Mouse (Mus musculus) cerebellum, adult 2 months (tissue): ENCODE measurements around the gene Adamts18. TPM values are rescaled to one million over a fixed set of nuclear protein-coding genes. Genes with fewer than 3 reads are reported as not detected.

Experiments used
- DNase-seq, 2 experiments: peaks; one replicate each; pipeline ENCODE4 v3.0.0; 2021
- H3K27ac ChIP-seq: fragments of 200-500 bp; 2 replicates; pipeline ENCODE4 v1.5.1; 2012; ENCODE audit warnings: low read length, control low read depth, inconsistent platforms; ENCODE audit not compliant: insufficient read depth
- H3K27me3 ChIP-seq: fragments of 200-500 bp; 2 replicates; pipeline ENCODE4 v1.6.1; 2012; ENCODE audit warnings: inconsistent platforms, mild to moderate bottlenecking, low read length, moderate library complexity; ENCODE audit not compliant: control insufficient read depth, insufficient read depth
- H3K4me1 ChIP-seq: fragments of 200-500 bp; 2 replicates; pipeline ENCODE4 v1.6.1; 2011; ENCODE audit warnings: low read length; ENCODE audit not compliant: control insufficient read depth, insufficient read depth
- H3K4me3 ChIP-seq: fragments of 200-500 bp; replicated peaks from 2 replicates; pipeline ENCODE3; 2011; ENCODE audit warnings: mild to moderate bottlenecking, low read depth, low read length, control low read depth; ENCODE audit not compliant: insufficient read depth
- CTCF ChIP-seq: fragments of 200-500 bp; IDR thresholded peaks from 2 replicates; pipeline ENCODE4 v1.5.1; 2011; ENCODE audit warnings: low read depth, mild to moderate bottlenecking, control low read depth, low read length, moderate library complexity, borderline replicate concordance; ENCODE audit not compliant: insufficient read depth
- POLR2A ChIP-seq: fragments of 200-500 bp; IDR thresholded peaks from 2 replicates; pipeline ENCODE4 v1.6.1; 2011; ENCODE audit warnings: low read length, control low read depth, borderline replicate concordance; ENCODE audit not compliant: insufficient read depth
- WGBS: fragments of 180-500 bp; shearing (Covaris S2); methylation state at CpG from one replicate; pipeline ENCODE4 v1.1.7; 2018; 5-methylcytosine and 5-hydroxymethylcytosine counted together
- polyA plus RNA-seq: library from polyadenylated mRNA; depleted of rRNA; stranded (reverse); fragments of >200 nt; gene quantifications from 2 replicates; pipeline ENCODE4 v1.2.3, GENCODE M21; 2012; rRNA removed

Gene Adamts18
- 9.6 and 12.3 TPM in 2 replicates for polyA plus RNA-seq

DNA sequence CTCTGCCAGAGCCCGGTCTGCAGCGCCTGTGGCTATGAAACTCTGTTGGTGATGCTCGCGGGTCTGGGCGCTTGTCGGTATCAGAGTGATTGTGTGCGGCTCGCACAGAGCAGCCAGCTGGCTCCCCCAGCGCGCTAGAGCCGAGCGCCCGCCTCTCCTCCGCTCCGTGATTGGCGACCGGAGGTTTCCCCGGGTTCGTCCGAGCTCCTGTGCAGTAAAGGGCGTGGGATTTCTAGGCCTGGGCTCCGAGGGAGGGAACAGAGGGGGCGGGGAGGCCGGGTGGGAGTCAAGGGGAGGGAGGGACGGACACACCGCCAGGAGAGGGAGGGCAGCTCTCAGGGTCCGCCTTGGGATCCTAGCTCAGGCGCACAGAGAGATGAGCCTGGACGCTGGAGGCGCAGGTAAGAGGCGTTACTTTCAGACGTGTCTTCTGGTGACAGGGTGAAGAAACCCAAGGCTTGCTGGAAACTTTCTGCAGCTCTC is at the start of gene Adamts18:
Adamts18 (minus strand) TSS at position 86 of the 483 bp plus-strand sequence.
- H3K27me3 ChIP-seq = no peaks in the 10 kb centered on the region
- WGBS = under 1% methylated on average over 32 of the region's 32 CpGs
- H3K4me3 ChIP-seq = peak within 1 kb of the TSS; percentile 82
- peaks cover 4% of the 10 kb centered on the region; the same call in 1 of the 2 replicates for H3K4me1 ChIP-seq
- TF ChIP-seq CTCF = no peak
- TF ChIP-seq POLR2A = peak; percentile 58; the same call in 1 of the 2 replicates
- H3K27ac ChIP-seq = peak within 1 kb of the TSS; percentile 91
- DNase-seq = peak; percentile 79 to 81

DNA sequence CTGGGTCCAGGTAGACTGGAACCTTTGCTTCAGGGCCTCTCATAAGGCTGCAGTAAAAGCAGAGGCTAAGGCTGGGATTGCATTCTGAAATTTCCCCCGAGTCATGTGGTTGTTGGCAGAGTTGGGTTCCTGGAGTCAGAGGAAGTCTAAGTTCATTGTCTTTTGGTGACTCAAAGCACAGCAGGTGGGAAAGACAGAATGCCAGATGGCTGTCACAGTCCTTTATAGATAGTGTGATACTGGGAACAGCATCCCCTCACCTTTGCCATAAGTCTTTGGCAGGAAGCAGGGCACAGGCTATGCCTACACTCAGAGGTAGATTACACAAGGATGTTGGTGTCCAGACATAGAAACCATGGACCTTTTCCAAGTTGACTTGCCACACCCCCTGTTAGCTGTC is 47.9 kb upstream of the Adamts18 start:
- WGBS = 10% methylated on average over 1 of the region's 1 CpGs
- Histone ChIP-seq H3K4me1 (no peaks in the 10 kb centered on the region; the same call in 1 of the 2 replicates), H3K27me3 (no peaks in the 10 kb centered on the region), H3K4me3 (no peak overlapping the region), H3K27ac (no peak overlapping the region)
- peak; percentile 49 to 81 for DNase-seq
- TF ChIP-seq POLR2A (no peak), CTCF (no peak)

DNA sequence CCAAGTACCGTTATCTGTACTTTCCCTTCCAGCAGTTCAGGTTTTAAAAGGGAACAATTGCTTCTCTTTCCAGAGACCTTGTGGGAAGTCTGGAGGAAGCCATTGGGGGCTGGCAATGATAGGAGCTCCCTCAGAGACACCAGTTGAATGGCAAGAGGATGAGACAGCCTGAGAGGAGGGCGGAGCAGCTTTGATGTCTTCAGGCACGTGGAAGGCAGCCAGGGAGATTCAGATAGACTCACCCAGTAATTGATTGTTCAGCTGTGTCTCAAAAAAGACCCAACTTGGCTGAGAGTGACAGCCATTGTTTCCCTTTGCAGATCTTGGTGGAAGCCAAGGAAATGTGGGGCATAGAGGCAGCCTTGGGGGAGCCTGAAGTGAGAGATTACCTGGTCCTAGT is 42.8 kb upstream of the Adamts18 start:
- DNase-seq = no peak
- no peak overlapping the region for H3K27ac ChIP-seq
- no peak overlapping the region for H3K4me3 ChIP-seq
- peaks cover 4% of the 10 kb centered on the region; the same call in 1 of the 2 replicates for H3K4me1 ChIP-seq
- no peaks in the 10 kb centered on the region for H3K27me3 ChIP-seq
- 81% methylated on average over 3 of the region's 3 CpGs for WGBS
- TF ChIP-seq POLR2A (no peak), CTCF (no peak)

DNA sequence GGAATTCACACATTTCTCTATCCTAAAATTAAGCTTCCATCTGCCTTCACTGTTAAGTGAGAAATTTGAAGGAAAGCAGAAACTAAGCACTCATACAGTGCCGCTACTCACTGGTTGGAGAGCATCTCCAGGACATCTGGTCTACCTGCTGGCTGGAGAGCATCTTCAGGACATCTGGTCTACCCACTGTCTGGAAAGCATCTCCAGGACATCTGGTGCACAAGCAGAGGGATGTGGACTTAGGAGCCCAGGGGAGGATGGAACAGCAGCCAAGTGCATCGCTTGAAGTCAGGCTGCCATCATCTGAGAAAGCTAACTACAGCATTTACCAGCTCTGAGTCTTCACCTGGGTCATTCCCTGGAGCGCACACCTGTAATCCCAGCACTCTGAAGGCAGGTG is 38.0 kb upstream of the Adamts18 start:
- no peak overlapping the region for H3K27ac ChIP-seq
- peaks cover 23% of the 10 kb centered on the region for H3K4me1 ChIP-seq
- no peak for TF ChIP-seq POLR2A
- TF ChIP-seq CTCF = no peak
- WGBS = 88% methylated on average over 3 of the region's 3 CpGs
- no peak for DNase-seq
- H3K4me3 ChIP-seq = no peak overlapping the region
- no peaks in the 10 kb centered on the region for H3K27me3 ChIP-seq

DNA sequence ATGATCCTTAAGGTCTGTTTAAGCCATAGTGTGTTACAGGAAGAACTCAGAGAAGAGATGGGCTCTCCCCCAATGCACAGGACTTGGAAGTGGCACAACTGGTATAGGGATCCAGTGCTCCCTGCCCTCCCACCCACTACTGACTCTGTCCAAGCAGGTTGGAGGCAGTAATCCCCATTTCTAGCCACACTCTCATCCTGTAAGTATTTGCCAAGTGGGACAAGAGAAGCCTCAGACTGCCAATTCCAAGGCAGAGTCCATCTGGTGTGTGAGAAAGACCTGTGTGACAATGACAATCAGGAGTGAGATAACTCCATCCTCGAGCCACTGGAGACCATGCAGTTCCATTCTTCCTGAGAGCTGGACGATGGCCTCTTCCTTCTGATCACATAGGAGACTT is 36.6 kb upstream of the Adamts18 start:
- DNase-seq = peak; percentile 81 to 96
- H3K27ac ChIP-seq = peak overlapping the region; percentile 53; the same call in 1 of the 2 replicates
- H3K4me1 ChIP-seq = peaks cover 23% of the 10 kb centered on the region
- no peak for TF ChIP-seq POLR2A
- no peak for TF ChIP-seq CTCF
- no peak overlapping the region for H3K4me3 ChIP-seq
- WGBS = 6% methylated on average over 2 of the region's 2 CpGs
- no peaks in the 10 kb centered on the region for H3K27me3 ChIP-seq

DNA sequence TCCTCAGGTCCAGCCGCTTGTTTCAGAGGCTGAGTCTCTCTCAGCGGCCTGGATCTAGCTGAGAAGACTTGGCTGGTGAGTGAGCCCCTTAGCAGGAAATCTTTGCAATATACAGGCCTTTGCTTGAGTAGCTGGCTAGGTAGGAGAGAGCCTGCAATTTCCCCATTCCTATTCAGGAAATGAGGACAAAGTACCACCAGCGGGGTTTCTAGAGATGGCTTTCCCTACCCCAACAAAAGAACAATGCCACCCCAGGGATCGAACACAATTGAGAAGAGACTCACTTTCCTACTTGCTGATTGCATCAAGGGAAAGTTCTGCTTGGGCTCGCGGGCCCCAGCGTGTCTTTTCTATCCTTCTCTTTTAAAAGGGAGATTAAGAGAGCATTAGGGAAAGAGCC is 35.5 kb upstream of the Adamts18 start:
- H3K27me3 ChIP-seq = no peaks in the 10 kb centered on the region
- H3K4me3 ChIP-seq = no peak overlapping the region
- DNase-seq = no peak
- TF ChIP-seq POLR2A = no peak
- TF ChIP-seq CTCF = no peak
- H3K27ac ChIP-seq = no peak overlapping the region
- WGBS = 73% methylated on average over 7 of the region's 7 CpGs
- peaks cover 23% of the 10 kb centered on the region for H3K4me1 ChIP-seq

DNA sequence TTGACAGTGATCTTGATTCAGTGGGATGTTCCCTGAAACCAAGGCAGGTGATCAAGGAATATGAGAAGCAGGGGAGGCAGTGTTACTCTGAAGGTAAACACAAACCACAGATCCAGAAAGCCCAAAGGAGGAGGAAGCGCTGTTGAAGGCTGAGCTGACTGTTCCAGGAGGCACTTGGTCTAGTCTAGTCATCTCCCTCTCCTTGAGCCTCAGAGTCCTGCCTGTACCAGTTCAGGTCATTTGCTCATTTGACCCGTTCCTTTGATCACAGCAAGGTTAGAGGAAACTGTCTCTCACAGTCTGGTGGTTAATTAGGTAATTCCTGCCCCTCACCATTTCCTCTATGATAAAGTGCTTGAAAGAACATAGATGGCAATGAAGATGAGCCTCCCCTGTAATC is 34.0 kb upstream of the Adamts18 start:
- DNase-seq = no peak
- H3K4me3 ChIP-seq = no peak overlapping the region
- whole genome bisulfite sequencing = 84% methylated on average over 2 of the region's 2 CpGs
- H3K27me3 ChIP-seq = no peaks in the 10 kb centered on the region
- H3K27ac ChIP-seq = no peak overlapping the region
- TF ChIP-seq POLR2A = no peak
- no peak for TF ChIP-seq CTCF
- H3K4me1 ChIP-seq = peaks cover 23% of the 10 kb centered on the region

DNA sequence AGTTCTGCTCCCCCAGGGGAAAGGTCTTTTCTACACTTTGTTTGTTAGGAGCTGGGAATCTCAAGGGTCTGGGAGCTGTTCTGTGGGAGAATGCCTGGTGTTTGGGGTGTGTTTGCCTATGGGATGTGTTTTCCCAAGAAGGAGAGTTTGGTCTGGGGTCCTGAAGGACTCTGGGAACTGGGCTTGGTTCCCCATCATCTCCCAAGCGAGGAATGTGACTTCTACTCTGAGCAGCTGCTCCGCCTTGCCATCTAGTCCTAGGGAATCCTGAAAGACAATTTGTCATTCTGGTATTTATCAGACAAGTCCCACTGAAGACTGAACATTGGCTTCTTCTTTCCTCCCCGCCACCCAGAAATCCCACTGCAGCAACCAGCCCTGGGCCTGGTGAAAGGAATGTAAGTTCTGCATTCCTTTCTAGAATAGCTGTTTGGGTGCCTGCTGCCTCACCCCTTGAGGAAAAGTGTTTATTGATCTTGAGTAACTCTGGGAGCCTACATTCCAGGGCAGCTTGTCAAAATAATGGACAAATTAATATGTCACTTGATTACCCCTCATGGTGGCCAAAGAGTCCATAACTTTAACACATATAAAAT is 30.0 kb upstream of the Adamts18 start:
- TF ChIP-seq CTCF = no peak
- no peak for TF ChIP-seq POLR2A
- 91% methylated on average over 3 of the region's 3 CpGs for WGBS
- no peak for DNase-seq
- H3K27ac ChIP-seq = no peak overlapping the region
- H3K4me3 ChIP-seq = no peak overlapping the region
- no peaks in the 10 kb centered on the region for H3K27me3 ChIP-seq
- no peaks in the 10 kb centered on the region; the same call in 1 of the 2 replicates for H3K4me1 ChIP-seq
